Mouse (Mus musculus) small intestine, adult 2 months (tissue): Measurements from ENCODE around the gene Angel2.

ENCODE experiments used
- CTCF ChIP-seq: fragments of 200-500 bp; IDR thresholded peaks from 2 replicates; pipeline ENCODE4 v1.5.1; 2012; ENCODE audit warnings: low read depth, mild to moderate bottlenecking, control low read depth, inconsistent platforms, low read length, moderate library complexity, mixed read lengths; ENCODE audit not compliant: insufficient replicate concordance, insufficient read length; ENCODE audit errors: extremely low read depth
- POLR2A ChIP-seq: fragments of 200-500 bp; IDR thresholded peaks from 2 replicates; pipeline ENCODE4 v1.6.1; 2012; ENCODE audit warnings: low read depth, mild to moderate bottlenecking, control low read depth, inconsistent platforms, low read length, moderate library complexity

- TF ChIP-seq CTCF (no peak), POLR2A (no peak)
Measured at GRCm38 (mm10) chr1:190995548-190995947, 70.6 kb downstream of the Angel2 start.
